Mouse (Mus musculus) neural tube, embryonic 11.5 days (tissue): ENCODE data around the gene Rnaseh1. TPM values are rescaled to one million over a fixed set of nuclear protein-coding genes. Genes with fewer than 3 reads are reported as not detected.
A peak's percentile ranks its signal among the peaks of the same experiment; 100 is the strongest.

ENCODE experiments used
- ATAC-seq: fragments of 200-750 bp; cut with Nextera tagmentation; 2 replicates; pipeline ENCODE4 v1.8.0; 2017; ENCODE audit warnings: moderate number of reproducible peaks, mild to moderate bottlenecking, moderate TSS enrichment, moderate library complexity; ENCODE audit not compliant: insufficient read depth, low FRiP score, low TSS enrichment
- DNase-seq: peaks from one replicate; pipeline ENCODE4 v3.0.0-alpha.2; 2015; ENCODE audit warnings: low spot score
- H3K27ac ChIP-seq: fragments of 300-500 bp; sonication (generic); 2 replicates; pipeline ENCODE4 v1.5.1; 2014; ENCODE audit warnings: low read depth, mild to moderate bottlenecking, low read length
- H3K27me3 ChIP-seq: fragments of 300-500 bp; sonication (generic); 2 replicates; pipeline ENCODE4 v1.6.1; 2014; ENCODE audit warnings: mild to moderate bottlenecking, low read length, mixed read lengths; ENCODE audit not compliant: control insufficient read depth, insufficient read depth
- H3K36me3 ChIP-seq: fragments of 300-500 bp; sonication (generic); 2 replicates; pipeline ENCODE4 v1.6.1; 2014; ENCODE audit warnings: mild to moderate bottlenecking, low read length, moderate library complexity, mixed read lengths; ENCODE audit not compliant: control insufficient read depth, insufficient read depth
- H3K4me1 ChIP-seq: fragments of 300-500 bp; sonication (generic); 2 replicates; pipeline ENCODE4 v1.6.1; 2014; ENCODE audit warnings: low read length, mixed read lengths; ENCODE audit not compliant: control insufficient read depth, insufficient read depth
- H3K4me2 ChIP-seq: fragments of 300-500 bp; sonication (generic); 2 replicates; pipeline ENCODE4 v1.6.1; 2014; ENCODE audit warnings: low read depth, mild to moderate bottlenecking, moderate library complexity
- H3K4me3 ChIP-seq: fragments of 300-500 bp; sonication (generic); 2 replicates; pipeline ENCODE4 v1.5.1; 2014; ENCODE audit warnings: low read depth, low read length
- H3K9ac ChIP-seq: fragments of 300-500 bp; sonication (generic); 2 replicates; pipeline ENCODE4 v1.6.1; 2014; ENCODE audit warnings: mild to moderate bottlenecking, low read length
- H3K9me3 ChIP-seq: fragments of 300-500 bp; sonication (generic); 2 replicates; pipeline ENCODE4 v1.6.1; 2016; ENCODE audit warnings: low read length; ENCODE audit not compliant: control insufficient read depth
- WGBS: fragments of 180-500 bp; shearing (Covaris S2); extraction: QIAGEN DNeasy Blood & Tissue Kit; methylation state at CpG from one replicate; pipeline ENCODE4 v1.1.7; 2014; 5-methylcytosine and 5-hydroxymethylcytosine counted together
- polyA plus RNA-seq: library from polyadenylated mRNA; unstranded; fragments of >200 nt; fragmentation: Nextera tagmentation; extraction: Ambion mirVana; gene quantifications from 2 replicates; pipeline ENCODE4 v1.2.1, GENCODE M21; 2014

The Rnaseh1 gene
- polyA plus RNA-seq, 1 experiment from 2014 or later, result 28.5 TPM

- Histone ChIP-seq H3K27ac (peak within 1 kb of the TSS; percentile 83), H3K27me3 (no peaks in the 10 kb centered on the region), H3K9ac (peak within 1 kb of the TSS; percentile 94), H3K36me3 (peaks cover 19% of the 10 kb centered on the region), H3K4me1 (peaks cover 6% of the 10 kb centered on the region; the same call in 1 of the 2 replicates), H3K9me3 (no peaks in the 10 kb centered on the region), H3K4me3 (peak within 1 kb of the TSS; percentile 82), H3K4me2 (peak within 1 kb of the TSS; percentile 72)
- ATAC-seq (peak; percentile 95), DNase-seq (peak; percentile 93)
- WGBS, result 6% methylated on average over 67 of the region's 69 CpGs
Observed at GRCm38 (mm10) chr12:28635535-28636476, 13.6 kb upstream of the Rnaseh1 start, which contains the start of gene Rps7. Gene Rps7, minus strand, starts transcription at chr12:28635953.

GRCm38 (mm10) chr12:28636543-28636942 is 12.9 kb upstream of the Rnaseh1 start:
- Histone ChIP-seq H3K27me3 (no peaks in the 10 kb centered on the region), H3K9ac (no peak overlapping the region), H3K9me3 (no peaks in the 10 kb centered on the region), H3K36me3 (peaks cover 13% of the 10 kb centered on the region), H3K27ac (no peak overlapping the region), H3K4me3 (peak overlapping the region; percentile 82), H3K4me1 (peaks cover 6% of the 10 kb centered on the region; the same call in 1 of the 2 replicates), H3K4me2 (peak overlapping the region; percentile 43; the same call in 1 of the 2 replicates)
- no peak for ATAC-seq
- WGBS, result 85% methylated on average over 6 of the region's 6 CpGs
- DNase-seq, result no peak

- Histone ChIP-seq H3K36me3 (peaks cover 2% of the 10 kb centered on the region), H3K27ac (no peak overlapping the region), H3K27me3 (no peaks in the 10 kb centered on the region), H3K4me3 (no peak overlapping the region), H3K4me2 (no peak overlapping the region), H3K9me3 (no peaks in the 10 kb centered on the region), H3K9ac (no peak overlapping the region), H3K4me1 (peaks cover 6% of the 10 kb centered on the region; the same call in 1 of the 2 replicates)
- 69% methylated on average over 2 of the region's 2 CpGs for WGBS
- DNase-seq (no peak), ATAC-seq (no peak)
Observed at GRCm38 (mm10) chr12:28638778-28639177, 10.6 kb upstream of the Rnaseh1 start.

GRCm38 (mm10) chr12:28662628-28663027 is 13.2 kb downstream of the Rnaseh1 start:
- Histone ChIP-seq H3K36me3 (peaks cover 3% of the 10 kb centered on the region; the same call in 1 of the 2 replicates), H3K9ac (no peak overlapping the region), H3K4me2 (no peak overlapping the region), H3K9me3 (no peaks in the 10 kb centered on the region), H3K27me3 (no peaks in the 10 kb centered on the region), H3K4me1 (no peaks in the 10 kb centered on the region), H3K27ac (no peak overlapping the region), H3K4me3 (no peak overlapping the region)
- 82% methylated on average over 4 of the region's 4 CpGs for WGBS
- DNase-seq (no peak), ATAC-seq (no peak)

- Histone ChIP-seq H3K27me3 (no peaks in the 10 kb centered on the region), H3K9me3 (no peaks in the 10 kb centered on the region), H3K9ac (no peak overlapping the region), H3K4me2 (no peak overlapping the region), H3K4me1 (no peaks in the 10 kb centered on the region), H3K36me3 (no peaks in the 10 kb centered on the region), H3K27ac (no peak overlapping the region), H3K4me3 (no peak overlapping the region)
- DNase-seq, result no peak
- 84% methylated on average over 4 of the region's 4 CpGs for WGBS
- no peak for ATAC-seq
Observed at GRCm38 (mm10) chr12:28666734-28667133, 17.3 kb downstream of the Rnaseh1 start.

- Histone ChIP-seq H3K4me3 (no peak overlapping the region), H3K4me1 (no peaks in the 10 kb centered on the region), H3K27ac (no peak overlapping the region), H3K4me2 (no peak overlapping the region), H3K27me3 (no peaks in the 10 kb centered on the region), H3K9ac (peak overlapping the region; percentile 14; the same call in 1 of the 2 replicates), H3K9me3 (no peaks in the 10 kb centered on the region), H3K36me3 (no peaks in the 10 kb centered on the region)
- WGBS, result 53% methylated on average over 8 of the region's 8 CpGs
- DNase-seq (peak; percentile 6), ATAC-seq (no peak)
Observed at GRCm38 (mm10) chr12:28667287-28667686, 17.9 kb downstream of the Rnaseh1 start.

GRCm38 (mm10) chr12:28674038-28674720 is 24.8 kb downstream of the Rnaseh1 start:
- Histone ChIP-seq H3K4me2 (no peak overlapping the region), H3K36me3 (no peaks in the 10 kb centered on the region; the same call in 1 of the 2 replicates), H3K4me3 (no peak overlapping the region), H3K27ac (no peak overlapping the region), H3K4me1 (peaks cover 6% of the 10 kb centered on the region; the same call in 1 of the 2 replicates), H3K27me3 (no peaks in the 10 kb centered on the region), H3K9me3 (no peaks in the 10 kb centered on the region; the same call in 1 of the 2 replicates), H3K9ac (no peak overlapping the region; the same call in 1 of the 2 replicates)
- WGBS, result 86% methylated on average over 10 of the region's 10 CpGs
- DNase-seq, result peak; percentile 7
- ATAC-seq, result no peak

GRCm38 (mm10) chr12:28675121-28675924 is 25.9 kb downstream of the Rnaseh1 start, which contains the start of gene Adi1:
Gene Adi1, plus strand, starts transcription at chr12:28675231.
- peak within 1 kb of the TSS; percentile 57 for H3K4me2 ChIP-seq
- H3K9ac ChIP-seq, result peak within 1 kb of the TSS; percentile 58
- H3K27me3 ChIP-seq, result no peaks in the 10 kb centered on the region
- peaks cover 6% of the 10 kb centered on the region; the same call in 1 of the 2 replicates for H3K4me1 ChIP-seq
- DNase-seq, result peak; percentile 89
- WGBS, result 3% methylated on average over 51 of the region's 53 CpGs
- no peaks in the 10 kb centered on the region; the same call in 1 of the 2 replicates for H3K36me3 ChIP-seq
- ATAC-seq, result peak; percentile 97
- H3K9me3 ChIP-seq, result no peaks in the 10 kb centered on the region; the same call in 1 of the 2 replicates
- H3K4me3 ChIP-seq, result peak within 1 kb of the TSS; percentile 37
- peak within 1 kb of the TSS; percentile 77 for H3K27ac ChIP-seq
